Mouse (Mus musculus): ENCODE measurements around the gene Ppp4r2.
"Not testable (repeated sequence)": the region's sequence is repeated elsewhere in the genome, so short reads cannot be mapped to it uniquely, and the experiment has no call there.

Gene Ppp4r2

GRCm38 (mm10) chr6:100831188-100831587 lies 2.2 kb upstream of the Ppp4r2 start:
- no peak for DNase-seq (ENCODE audit: low spot score)

- no peak for DNase-seq (ENCODE audit: low spot score)
Measured at GRCm38 (mm10) chr6:100831751-100832150, 1.7 kb upstream of the Ppp4r2 start.

DNA sequence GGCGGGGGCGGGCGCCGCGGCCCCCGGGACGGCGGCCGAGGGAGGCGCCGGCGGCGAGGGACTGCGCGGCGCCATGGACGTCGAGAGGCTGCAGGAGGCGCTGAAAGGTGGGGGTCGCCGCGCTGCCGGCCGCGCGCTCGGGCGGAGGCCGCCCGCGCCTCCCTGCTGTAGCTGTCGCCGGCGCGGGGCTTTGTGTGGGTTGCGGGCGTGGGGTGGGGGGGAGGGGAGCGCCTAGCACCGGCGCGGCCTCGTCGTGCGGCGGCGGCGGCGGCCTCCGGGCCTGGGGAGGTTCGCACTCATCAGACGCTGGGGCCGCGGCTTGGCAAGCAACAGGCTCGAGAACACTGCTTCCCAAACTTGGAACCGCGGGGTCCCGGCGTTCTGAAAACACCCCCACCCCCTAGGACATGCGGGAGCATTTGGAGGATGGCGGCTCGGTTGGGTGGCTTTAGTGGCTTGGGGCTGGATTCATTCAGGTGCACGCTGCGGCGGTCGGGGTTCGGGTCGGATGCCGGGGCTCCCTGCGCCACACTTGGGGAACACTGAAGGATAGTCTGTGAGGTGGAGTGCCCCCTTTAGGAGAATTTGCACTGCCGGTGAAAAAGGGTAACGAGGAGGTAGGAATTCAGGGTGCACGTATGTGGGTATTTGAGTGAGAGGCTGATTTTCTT lies 524 bp downstream of the Ppp4r2 start:
- peak; percentile 60 for DNase-seq (ENCODE audit: low spot score)

DNA sequence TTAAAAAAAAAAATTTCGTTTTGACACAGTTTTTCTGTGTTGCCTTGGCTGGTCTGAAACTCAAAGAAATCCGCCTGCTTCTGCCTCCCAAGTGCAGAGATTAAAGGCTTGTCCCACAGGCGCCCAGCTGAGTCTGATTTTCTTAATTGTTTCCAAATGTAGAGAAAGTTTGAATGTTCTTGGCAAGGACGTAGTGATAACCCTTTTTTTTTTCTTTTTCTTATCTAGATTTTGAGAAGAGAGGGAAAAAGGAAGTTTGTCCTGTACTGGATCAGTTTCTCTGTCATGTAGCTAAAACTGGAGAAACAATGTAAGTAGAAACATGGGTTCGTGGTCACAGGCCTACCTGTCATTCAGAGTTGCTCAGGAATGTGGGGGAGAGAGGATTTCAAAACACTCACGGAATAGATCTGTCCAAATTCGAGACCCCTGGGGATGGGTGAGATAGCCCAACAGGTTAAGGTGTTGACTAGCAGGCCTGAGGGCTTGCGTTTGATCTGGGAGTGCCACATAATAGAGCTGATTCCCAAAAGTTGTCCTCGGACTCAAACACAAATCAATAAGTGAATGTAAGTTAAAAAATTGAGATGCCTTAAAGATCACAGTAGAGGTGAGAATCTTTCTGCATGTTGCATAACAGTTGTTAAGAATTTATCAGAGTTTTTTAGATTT lies 1.2 kb downstream of the Ppp4r2 start:
- no peak for DNase-seq (ENCODE audit: low spot score)

- DNase-seq (ENCODE audit: low spot score): peak; percentile 5
Measured at GRCm38 (mm10) chr6:100845058-100845457, 11.6 kb downstream of the Ppp4r2 start.

GRCm38 (mm10) chr6:100847264-100847663 lies 13.8 kb downstream of the Ppp4r2 start:
- DNase-seq (ENCODE audit: low spot score): no peak

- no peak for DNase-seq (ENCODE audit: low spot score)
Measured at GRCm38 (mm10) chr6:100848682-100849375, 15.4 kb downstream of the Ppp4r2 start.

GRCm38 (mm10) chr6:100850671-100851081 lies 17.3 kb downstream of the Ppp4r2 start:
- no peak for DNase-seq (ENCODE audit: low spot score)

GRCm38 (mm10) chr6:100851083-100851482 lies 17.7 kb downstream of the Ppp4r2 start:
- no peak for DNase-seq (ENCODE audit: low spot score)

DNA sequence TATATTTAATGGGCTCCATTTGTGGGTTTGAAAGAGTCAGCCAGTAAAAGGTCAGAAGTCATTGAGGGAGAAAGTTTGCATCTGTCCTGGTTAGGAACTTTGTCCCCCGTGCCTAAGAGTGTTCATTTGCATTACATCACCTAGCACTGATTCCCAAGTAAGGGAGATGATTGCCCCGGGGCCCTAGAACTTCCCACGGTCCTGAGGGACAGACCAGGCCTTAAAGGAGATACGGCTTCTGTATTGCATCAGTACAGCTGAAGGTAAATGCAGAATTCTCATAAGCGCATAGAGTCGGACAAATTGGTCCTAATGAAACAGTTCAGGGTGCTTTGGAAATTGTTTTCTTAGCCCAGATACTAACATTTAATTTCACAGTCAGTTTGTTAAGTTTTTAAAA lies 31.9 kb downstream of the Ppp4r2 start:
- no peak for DNase-seq (ENCODE audit: low spot score)

DNA sequence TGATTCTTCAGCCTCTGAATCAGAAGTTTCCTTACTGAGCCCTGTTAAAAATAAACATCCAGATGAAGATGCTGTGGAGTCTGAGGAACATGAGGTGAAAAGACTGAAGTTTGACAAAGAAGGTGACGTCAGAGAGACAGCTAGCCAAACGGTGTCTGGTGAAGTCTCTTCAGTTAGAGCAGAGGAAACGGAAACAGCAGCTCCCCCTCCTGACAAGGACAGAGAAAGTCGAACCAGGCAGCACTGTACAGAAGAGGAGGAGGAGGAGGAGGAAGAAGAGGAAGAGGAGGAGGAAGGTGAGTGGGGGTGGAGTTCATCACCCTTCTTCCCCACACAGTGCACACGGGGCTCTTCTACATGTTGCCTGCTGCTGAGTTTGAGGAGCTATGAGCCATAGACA lies 32.4 kb downstream of the Ppp4r2 start:
- not testable (repeated sequence) for DNase-seq (ENCODE audit: low spot score)

DNA sequence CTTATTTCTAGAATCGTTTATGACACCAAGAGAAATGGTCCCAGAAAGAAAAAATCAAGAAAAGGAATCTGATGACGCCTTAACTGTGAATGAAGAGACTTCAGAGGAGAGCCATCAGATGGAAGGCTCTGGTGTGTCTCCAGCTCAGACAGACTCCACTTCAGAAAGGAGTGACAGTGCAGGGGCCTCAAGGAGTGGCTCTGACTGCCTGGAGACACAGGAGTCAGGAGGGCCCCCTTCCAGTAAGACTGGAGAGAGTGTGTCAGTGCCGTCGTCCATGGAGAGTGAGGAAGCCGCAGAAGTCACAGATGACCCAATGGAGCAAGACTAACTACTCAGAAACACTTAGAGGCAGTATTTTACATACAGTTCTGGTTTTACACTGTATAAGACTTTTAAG lies 32.8 kb downstream of the Ppp4r2 start:
- DNase-seq (ENCODE audit: low spot score): not testable (repeated sequence)

DNA sequence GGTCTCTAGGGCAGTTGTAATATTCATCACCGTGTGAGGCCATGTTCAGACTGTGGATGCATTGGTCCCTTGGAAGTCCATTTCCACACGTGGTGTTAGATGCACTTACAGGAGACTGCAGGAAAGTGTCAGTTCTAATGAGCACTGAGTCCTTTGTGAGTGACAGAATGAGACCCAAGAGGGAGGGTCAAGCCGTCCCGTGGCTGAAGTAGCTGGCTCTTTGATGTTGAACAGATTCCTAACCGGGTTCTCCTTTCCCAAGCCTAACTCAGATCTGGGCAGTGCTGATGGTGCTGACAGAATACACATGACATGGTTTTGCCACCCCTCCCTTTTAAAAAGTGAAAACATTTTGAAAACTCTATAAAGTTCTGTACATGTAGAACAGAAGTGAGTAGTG lies 35.4 kb downstream of the Ppp4r2 start:
- DNase-seq (ENCODE audit: low spot score): no peak

- no peak for DNase-seq (ENCODE audit: low spot score)
Measured at GRCm38 (mm10) chr6:100869909-100870308, 36.5 kb downstream of the Ppp4r2 start.

DNA sequence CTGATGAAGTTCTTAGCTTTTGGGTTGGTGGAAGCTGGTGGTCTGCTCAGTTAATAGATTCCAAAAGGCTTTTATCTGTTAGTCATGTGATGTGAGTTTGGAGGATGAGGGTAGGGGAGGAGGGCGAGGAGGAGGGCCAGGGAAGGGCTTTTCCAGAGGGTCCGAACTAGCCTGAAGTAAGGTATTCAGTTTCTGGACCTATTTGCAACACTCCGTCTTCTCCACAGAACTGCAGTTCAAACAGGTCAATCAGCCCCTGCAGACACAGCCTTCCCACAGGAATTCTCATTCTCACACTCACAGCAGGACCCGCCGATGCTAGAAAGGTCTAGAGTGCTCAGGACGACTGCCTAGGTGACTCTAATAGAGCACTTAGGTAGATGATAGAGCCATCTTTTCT lies 39.8 kb downstream of the Ppp4r2 start:
- DNase-seq (ENCODE audit: low spot score): no peak

DNA sequence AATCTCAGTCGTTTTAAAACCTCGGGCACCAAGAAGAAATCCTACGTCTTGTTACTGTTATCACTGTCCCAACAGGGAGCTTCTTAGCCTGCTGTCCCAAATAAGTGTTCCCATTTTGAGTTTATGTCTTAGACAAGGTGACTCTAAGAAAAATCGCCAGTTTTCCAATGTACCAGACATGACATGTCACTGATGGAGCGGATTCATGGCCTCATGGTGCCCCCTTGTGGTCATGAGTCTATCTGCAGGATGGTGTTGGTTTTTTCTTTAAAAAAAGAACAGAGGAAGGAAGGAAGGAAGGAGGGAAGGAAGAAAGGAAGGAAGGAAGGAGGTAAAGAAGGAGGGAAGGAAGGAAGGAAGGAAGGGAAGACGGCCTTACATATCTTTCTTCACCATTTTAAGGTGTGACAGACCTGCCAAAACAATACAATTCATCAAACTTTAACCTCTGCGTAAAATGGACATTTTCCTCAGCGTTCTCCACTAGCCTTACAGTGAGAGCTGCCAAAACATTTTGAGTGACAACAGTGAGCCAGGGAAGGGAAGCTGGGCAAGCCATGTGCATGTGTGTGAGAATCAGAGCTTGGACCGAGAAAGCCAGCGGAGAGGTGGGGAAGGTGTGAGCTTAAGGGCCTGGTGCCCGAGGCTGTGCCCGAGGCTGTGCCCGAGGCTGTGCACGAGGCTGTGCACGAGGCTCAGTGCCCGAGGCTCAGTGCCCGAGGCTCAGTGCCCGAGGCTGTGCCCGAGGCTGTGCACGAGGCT lies 42.6 kb downstream of the Ppp4r2 start:
- DNase-seq (ENCODE audit: low spot score): peak; percentile 58

GRCm38 (mm10) chr6:100876624-100877017 lies 43.2 kb downstream of the Ppp4r2 start:
- no peak for DNase-seq (ENCODE audit: low spot score)

- DNase-seq (ENCODE audit: low spot score): no peak
Measured at GRCm38 (mm10) chr6:100878546-100878945, 45.1 kb downstream of the Ppp4r2 start.

DNA sequence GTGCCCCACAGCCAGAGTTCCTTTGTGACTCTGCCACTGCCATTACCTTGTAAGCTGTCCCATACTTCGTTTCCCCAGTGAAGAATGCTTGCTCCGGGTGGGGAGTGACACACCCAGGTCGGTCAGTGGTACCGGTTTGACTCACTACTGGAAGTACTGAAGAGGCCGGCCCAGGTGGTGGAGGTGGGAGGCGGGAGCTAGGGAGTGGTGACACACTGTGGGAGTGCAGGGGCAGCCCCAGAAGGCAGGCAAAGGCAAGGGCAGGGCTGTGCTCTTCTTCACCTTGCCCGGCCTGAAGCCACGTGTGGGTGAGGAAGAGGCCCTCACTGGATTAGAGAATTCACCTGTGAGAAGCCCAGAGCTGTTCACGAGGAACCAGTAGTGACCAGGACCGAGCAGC lies 46.2 kb downstream of the Ppp4r2 start:
- no peak for DNase-seq (ENCODE audit: low spot score)

GRCm38 (mm10) chr6:100881657-100882056 lies 48.2 kb downstream of the Ppp4r2 start:
- no peak for DNase-seq (ENCODE audit: low spot score)

DNA sequence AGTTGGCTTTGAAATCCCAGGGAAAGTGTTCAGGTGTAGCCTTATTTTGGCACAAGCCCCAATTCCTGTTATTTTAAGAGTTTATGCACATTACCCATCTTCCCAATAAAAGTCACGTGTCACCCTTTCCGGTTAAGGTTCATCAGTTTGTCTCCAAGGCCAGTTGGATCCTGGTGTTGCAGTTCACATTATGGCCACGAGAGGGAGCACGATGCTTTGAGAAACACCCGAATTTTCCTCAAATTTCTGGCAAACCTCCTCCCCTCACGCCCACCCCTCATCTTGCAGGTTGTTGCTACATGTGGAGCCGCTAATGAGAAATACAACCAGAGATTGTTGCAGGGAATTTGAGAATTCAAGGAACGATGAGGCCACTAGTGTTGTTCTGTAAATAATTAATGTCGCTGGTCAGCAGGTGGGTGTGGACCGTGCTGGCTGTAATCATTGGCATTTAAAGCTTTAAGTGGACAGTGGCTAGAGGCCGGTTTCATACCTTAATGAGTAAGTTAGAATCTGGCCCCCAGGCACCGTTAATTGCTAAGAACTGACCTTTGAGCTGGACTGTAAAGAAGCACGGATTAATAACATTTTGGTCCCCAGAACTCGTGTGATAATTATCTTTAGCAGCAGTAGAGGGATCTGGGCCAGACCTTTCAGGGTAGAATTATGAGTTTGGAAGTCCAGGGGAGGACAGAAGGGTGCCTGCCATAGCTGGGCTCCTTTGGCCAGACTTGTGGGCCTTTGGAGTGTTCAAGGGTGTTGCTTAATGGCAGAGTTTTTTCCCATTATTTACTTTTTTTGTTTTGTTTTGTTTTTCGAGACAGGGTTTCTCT lies 49.2 kb downstream of the Ppp4r2 start:
- peak; percentile 28 for DNase-seq (ENCODE audit: low spot score)

- DNase-seq (ENCODE audit: low spot score): peak; percentile 29
Measured at GRCm38 (mm10) chr6:100883233-100883632, 49.8 kb downstream of the Ppp4r2 start.
